Mouse (Mus musculus) megakaryocyte, adult 5-6 weeks (primary cell): ENCODE measurements at regions not wholly inside any gene's neighbourhood (a gene's known extent, or its start where the extent isn't known, plus 50 kb on each side); places are given as distances from the start of the nearest gene placed in this dataset.

Experiments
- ATAC-seq: 2 replicates; pipeline ENCODE4 v1.8.0; 2016; ENCODE audit warnings: mild to moderate bottlenecking, inconsistent platforms; ENCODE audit not compliant: poor library complexity, severe bottlenecking

DNA sequence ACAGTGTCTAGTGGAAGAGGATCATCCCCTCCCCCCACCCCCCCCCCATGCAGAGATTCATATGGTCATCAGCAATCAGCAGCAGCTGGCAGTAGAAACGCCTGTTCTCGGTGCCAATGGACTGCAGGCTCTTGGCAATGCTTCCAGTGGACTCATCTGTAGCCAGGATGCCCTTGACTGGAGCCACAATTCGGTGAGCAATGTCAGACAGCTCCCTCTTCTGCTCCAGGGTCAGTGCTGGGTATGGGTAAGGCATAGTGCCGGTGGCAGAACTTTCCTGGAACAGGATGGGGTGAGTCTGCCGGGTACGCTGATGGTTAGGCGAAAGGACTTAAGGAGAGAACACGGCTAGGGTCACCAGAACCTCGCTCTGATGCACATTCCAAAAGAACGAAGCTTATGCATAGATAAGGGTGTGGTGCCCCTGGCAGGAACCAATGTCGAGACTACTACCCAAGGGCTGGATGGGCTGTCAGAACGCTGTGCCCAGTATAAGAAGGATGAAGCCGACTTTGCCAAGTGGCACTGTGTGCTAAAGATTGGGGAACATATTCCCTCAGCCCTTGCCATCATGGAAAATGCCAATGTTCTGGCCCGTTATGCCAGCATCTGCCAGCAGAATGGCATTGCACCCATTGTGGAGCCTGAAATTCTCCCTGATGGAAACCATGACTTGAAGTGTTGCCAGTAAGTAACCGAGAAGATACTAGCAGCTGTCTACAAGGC, 372.1 kb downstream of the Col12a1 start:
- ATAC-seq: no peak

GRCm38 (mm10) chr9:79392020-79392419, 326.6 kb downstream of the Col12a1 start:
- no peak for ATAC-seq

DNA sequence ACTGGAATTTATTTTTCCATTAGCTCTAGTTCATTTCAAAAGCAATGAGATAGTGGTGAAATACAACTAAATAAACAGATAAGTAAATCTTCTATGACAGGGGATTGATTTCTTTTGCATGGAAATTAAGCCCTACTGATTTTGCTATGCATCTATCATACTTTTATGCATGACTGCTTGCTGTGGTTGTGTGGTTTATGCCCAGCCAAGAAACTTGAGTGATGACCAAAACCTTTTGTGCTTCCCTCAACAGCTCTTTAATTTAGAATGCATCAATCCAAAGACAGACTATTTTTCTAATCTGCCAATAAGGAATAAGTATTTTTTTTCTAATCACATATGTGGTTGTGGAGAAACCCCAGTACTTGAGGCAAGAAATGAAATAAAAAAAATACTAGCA, 303.6 kb downstream of the Col12a1 start:
- ATAC-seq: no peak

- no peak for ATAC-seq
Observed at GRCm38 (mm10) chr9:79430417-79430816, 288.2 kb downstream of the Col12a1 start.

- no peak for ATAC-seq
Observed at GRCm38 (mm10) chr9:79437636-79438035, 281.0 kb downstream of the Col12a1 start.

DNA sequence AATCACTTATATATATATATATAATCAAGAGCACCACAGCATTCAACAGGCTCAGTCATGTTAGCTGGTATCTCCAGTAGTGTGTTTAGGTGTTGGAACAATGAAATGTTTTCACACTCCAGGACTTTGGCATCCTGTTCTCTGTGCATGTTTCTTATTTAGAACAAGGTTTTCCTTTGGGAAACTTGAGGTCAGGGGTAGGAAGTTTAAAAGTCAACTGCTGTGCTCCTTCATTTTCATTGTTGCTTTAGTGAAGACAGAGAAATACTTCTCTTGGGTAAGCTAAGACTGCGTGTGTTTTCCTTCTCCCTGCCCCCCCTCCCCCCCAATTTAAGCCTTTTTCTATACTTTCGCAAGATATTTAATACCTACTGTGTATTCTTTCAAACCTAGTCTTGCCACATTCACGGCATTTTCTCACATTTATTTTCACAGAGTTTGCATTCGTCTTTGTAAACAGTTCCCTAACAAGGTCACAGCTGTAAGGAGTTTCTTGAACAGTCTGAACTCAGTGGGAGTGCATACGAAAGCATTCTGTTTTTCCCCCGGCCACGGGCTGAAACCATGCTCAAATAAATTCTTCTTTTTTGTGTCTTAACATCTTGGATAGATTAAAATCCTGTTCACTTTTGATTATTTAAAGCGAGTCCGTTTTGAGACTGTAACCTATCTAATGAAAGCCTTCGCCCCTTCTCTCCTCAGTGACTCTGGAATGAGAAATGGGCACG, 279.2 kb downstream of the Col12a1 start:
- ATAC-seq: no peak

DNA sequence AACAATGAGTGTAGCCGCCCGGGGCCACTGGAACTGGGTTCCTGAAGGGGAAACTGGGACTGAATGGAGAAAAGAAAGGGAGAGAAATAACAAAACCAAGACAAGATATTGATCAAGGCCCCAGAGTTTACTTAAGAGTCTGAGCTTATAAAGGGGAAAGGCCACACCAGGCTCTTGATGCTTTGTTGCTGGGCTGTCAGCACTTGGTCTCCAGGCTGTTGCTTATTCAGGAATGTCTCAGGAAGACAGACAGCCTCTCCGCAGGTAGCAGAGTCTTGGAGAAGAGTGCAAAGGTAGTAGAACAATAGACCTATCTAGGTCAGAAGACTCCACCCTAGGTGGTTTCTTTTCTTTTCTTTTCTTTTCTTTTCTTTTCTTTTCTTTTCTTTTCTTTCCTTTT, 263.4 kb downstream of the Col12a1 start:
- no peak for ATAC-seq

GRCm38 (mm10) chr9:79479118-79479517, 239.5 kb downstream of the Col12a1 start:
- no peak for ATAC-seq

GRCm38 (mm10) chr9:79500253-79500652, 218.4 kb downstream of the Col12a1 start:
- no peak for ATAC-seq

DNA sequence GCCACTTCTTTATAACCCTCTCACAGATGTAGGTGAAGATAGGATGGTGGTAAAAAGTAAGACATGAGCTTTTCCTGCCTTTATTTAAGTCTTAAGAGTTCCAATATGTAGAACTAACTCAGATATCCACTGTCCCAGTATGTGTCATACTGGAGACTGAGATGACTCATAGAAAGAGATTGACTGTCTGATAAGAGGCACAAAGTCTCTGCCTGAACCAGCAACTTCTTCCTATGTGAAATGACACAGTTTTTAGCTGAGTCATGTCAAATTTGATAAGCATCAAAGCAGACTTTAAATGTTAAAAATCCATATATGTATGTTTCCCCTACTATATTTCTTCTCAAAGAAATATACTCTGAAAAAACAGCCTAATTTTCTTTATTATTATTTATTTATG, 216.6 kb downstream of the Col12a1 start:
- no peak for ATAC-seq

DNA sequence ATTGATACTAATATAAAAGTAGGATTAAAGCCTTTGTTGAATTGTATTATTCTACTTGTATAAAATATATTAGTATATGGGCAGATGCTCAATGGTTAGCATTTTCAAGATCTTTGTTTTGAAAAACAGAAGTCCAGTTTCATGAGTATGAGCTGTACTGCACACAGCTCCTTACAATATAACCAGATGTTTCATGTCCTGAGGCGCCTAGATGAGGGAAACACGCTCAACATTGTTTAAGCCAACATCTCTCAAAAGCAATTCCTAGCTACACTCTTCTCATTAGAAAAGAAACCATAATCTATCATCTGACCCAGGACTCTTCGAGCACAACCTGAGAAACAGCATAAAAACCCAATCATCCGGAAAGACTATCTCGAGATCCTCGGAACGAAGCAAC, 202.2 kb downstream of the Col12a1 start:
- ATAC-seq: no peak

DNA sequence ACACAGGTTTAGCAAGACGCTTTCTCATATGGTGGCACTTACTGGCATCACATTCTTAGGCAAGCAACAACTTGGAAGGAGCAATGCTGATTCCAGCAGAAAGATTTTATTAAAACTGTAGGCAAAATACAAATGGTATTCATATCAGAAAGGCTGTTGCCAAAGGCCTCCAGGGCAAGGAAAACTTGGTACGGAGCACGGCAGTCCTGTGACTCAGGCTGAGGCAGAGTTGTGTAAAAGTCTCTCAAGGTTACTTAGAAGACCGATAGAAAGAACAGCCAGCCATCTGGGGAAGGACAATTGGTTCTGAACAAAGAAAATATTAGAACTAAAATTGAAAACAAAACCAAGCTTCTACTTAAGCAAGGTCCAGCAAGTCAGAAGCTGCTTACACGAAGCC, 201.2 kb downstream of the Col12a1 start:
- ATAC-seq: no peak

- no peak for ATAC-seq
Observed at GRCm38 (mm10) chr9:79518640-79519039, 200.0 kb downstream of the Col12a1 start.

DNA sequence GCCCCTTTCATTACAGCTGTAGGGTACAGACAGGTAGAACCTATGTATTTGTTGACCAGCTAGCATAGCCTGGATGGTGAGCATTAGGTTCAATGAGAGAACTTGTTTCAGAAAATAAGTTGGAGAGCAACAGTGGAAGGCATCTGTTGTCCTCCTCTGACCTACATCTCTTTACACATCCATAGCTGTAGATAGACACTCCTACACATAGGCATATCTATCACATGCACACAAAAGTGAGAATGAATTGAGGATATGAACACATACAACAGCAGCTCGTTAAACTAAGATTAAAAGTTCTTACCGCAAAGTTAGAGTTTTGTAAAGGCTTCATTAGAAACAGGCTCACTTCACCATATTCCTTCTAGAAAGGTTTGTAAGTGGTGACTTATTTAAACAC, 198.1 kb downstream of the Col12a1 start:
- no peak for ATAC-seq

- ATAC-seq: no peak
Observed at GRCm38 (mm10) chr9:79523054-79523453, 195.6 kb downstream of the Col12a1 start.

DNA sequence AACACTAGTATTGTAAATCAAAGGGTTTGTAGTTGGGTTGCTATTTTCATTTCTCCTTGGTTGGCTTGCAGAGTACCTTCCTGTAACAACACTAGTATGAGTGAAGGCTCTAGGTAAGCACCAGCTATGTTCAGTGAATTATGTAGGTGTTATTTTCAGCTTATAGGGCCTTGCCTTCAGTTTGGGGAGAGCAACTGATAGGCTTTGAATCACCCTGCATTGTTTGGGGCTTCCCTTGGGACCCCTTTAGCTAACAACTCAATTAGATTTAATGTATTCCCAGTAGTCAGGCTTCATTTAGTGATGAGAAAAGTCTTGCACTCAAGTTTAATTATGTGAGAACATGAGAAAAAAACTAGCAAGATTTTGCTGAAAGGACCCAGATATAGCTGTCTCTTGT, 193.6 kb downstream of the Col12a1 start:
- no peak for ATAC-seq

GRCm38 (mm10) chr9:79526390-79526789, 192.2 kb downstream of the Col12a1 start:
- ATAC-seq: no peak

DNA sequence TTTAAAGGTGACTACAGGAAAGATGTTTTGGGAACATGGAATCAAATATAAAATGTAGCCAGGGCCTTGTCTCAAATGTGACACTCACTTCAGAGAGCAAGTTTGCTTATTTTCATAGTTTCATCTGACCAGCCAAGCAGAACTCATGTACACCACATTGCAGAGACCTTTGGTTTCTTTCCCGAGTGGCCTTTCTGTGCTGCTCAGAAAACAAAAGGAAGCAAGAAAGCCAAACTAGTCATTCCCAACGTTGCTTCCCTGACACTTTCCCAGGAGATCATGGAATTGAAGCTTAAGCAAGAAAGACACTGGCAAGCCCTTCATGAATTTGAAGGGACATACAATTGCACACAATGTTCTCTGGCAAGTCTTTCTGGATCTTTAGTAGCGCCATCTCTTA, 191.3 kb downstream of the Col12a1 start:
- no peak for ATAC-seq
